Mouse (Mus musculus): ENCODE measurements around the gene Rcn3. TPM values are rescaled to one million over a fixed set of nuclear protein-coding genes. Genes with fewer than 3 reads are reported as not detected.
"Not testable (repeated sequence)": the region's sequence is repeated elsewhere in the genome, so short reads cannot be mapped to it uniquely, and the experiment has no call there.

Gene Rcn3
- polyA plus RNA-seq, 1 experiment from 2014 or later = 149 TPM

DNA sequence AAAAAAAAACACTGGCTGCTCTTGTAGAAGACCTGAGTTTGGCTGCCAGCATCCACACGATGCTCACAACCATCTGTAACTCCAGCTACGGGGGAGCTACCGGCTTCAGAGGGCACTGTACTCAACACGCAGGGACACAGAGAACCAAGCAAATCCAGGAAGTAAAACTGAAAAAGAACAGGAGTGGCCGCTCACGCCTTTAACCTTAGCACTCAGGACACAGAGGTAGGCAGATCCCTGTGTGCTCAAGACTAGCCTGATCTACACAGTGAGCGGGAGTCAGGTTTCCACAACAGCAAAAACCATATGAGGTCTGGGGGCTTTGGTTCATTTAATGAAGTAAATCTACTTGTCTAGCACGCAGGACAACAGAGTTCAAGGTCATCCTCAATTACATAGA, 13.5 kb upstream of the Rcn3 start:
- H3K4me2 ChIP-seq (replicated peaks; ENCODE audit: low read depth, low read length) = no peak overlapping the region
- H3K27me3 ChIP-seq (ENCODE audit: control insufficient read depth, insufficient read depth, low read length) = no peaks in the 10 kb centered on the region
- H3K4me3 ChIP-seq (ENCODE audit: low read depth, low read length) = no peak overlapping the region
- no peaks in the 10 kb centered on the region for H3K9me3 ChIP-seq (ENCODE audit: control insufficient read depth, low read length)
- no peak overlapping the region for H3K9ac ChIP-seq (ENCODE audit: low read depth, low read length)
- 78% methylated on average over 8 of the region's 8 CpGs for WGBS
- no peaks in the 10 kb centered on the region for H3K4me1 ChIP-seq (replicated peaks; ENCODE audit: control insufficient read depth, insufficient read depth, low read length)
- ATAC-seq (ENCODE audit: low FRiP score) (no peak), DNase-seq (ENCODE audit: low spot score) (no peak)
- H3K27ac ChIP-seq (ENCODE audit: low read depth, low read length) = no peak overlapping the region
- no peaks in the 10 kb centered on the region for H3K36me3 ChIP-seq (ENCODE audit: control insufficient read depth, insufficient read depth, low read length)

DNA sequence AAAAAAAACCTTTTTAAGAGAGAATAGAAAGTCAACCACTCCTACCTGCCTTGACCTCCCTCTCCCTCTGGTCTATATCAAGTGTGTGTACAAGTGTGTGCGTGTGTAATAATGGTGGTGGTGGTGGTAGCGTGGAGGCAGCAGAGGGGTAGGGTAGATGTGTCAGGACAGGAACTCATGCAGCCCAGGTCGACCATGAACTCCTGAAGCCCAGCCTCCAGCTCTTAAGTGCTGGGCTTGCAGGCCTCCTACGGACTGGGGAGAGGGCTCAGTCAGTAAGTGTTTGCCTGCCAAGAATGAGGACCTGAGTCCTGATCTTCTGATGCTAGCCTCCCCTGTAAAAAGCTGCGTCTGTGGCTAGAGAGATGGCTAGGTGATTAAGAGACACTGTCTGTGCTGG, 12.9 kb upstream of the Rcn3 start:
- Histone ChIP-seq H3K36me3 (ENCODE audit: control insufficient read depth, insufficient read depth, low read length) (no peaks in the 10 kb centered on the region), H3K4me3 (ENCODE audit: low read depth, low read length) (no peak overlapping the region), H3K9ac (ENCODE audit: low read depth, low read length) (no peak overlapping the region), H3K27ac (ENCODE audit: low read depth, low read length) (no peak overlapping the region), H3K9me3 (ENCODE audit: control insufficient read depth, low read length) (no peaks in the 10 kb centered on the region), H3K4me1 (replicated peaks; ENCODE audit: control insufficient read depth, insufficient read depth, low read length) (no peaks in the 10 kb centered on the region), H3K4me2 (replicated peaks; ENCODE audit: low read depth, low read length) (no peak overlapping the region), H3K27me3 (ENCODE audit: control insufficient read depth, insufficient read depth, low read length) (no peaks in the 10 kb centered on the region)
- DNase-seq (ENCODE audit: low spot score) (no peak), ATAC-seq (ENCODE audit: low FRiP score) (no peak)
- WGBS = 84% methylated on average over 5 of the region's 5 CpGs

DNA sequence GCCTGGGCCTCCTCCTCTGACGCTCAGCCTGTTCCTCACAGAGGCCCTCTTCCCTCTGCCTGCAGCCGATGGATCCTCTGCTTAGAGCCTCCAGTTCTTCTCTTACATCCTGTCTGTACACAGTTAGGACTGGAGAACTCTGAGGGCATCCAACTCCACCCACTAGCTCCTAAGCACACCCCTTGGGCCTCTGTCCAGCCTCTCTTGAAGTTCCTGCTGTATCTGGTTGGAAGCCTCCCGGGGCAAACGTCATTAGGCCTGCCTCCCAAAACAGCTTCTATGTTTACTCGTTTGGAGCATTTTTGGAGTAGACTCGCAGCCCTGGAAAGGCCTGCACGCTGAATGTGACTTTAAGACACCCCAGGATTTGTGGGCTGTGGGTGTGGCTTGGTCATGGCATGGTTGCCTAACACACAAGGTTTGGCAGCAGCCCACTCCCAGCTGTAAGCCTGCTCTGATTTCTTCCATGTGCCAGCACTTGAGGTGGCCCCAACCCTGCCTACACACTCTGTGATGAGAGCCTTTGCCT, 11.7 kb upstream of the Rcn3 start, which contains the start of gene Fcgrt:
Gene Fcgrt (minus strand): TSS at position 200 of the 529 bp plus-strand sequence.
- ATAC-seq (ENCODE audit: low FRiP score) (no peak), DNase-seq (ENCODE audit: low spot score) (no peak)
- Histone ChIP-seq H3K9me3 (ENCODE audit: control insufficient read depth, low read length) (no peaks in the 10 kb centered on the region), H3K4me3 (ENCODE audit: low read depth, low read length) (no peak within 1 kb of the TSS), H3K4me1 (replicated peaks; ENCODE audit: control insufficient read depth, insufficient read depth, low read length) (no peaks in the 10 kb centered on the region), H3K4me2 (replicated peaks; ENCODE audit: low read depth, low read length) (no peak within 1 kb of the TSS), H3K27ac (ENCODE audit: low read depth, low read length) (no peak within 1 kb of the TSS), H3K36me3 (ENCODE audit: control insufficient read depth, insufficient read depth, low read length) (no peaks in the 10 kb centered on the region), H3K27me3 (ENCODE audit: control insufficient read depth, insufficient read depth, low read length) (no peaks in the 10 kb centered on the region), H3K9ac (ENCODE audit: low read depth, low read length) (no peak within 1 kb of the TSS)
- WGBS = 81% methylated on average over 7 of the region's 7 CpGs

DNA sequence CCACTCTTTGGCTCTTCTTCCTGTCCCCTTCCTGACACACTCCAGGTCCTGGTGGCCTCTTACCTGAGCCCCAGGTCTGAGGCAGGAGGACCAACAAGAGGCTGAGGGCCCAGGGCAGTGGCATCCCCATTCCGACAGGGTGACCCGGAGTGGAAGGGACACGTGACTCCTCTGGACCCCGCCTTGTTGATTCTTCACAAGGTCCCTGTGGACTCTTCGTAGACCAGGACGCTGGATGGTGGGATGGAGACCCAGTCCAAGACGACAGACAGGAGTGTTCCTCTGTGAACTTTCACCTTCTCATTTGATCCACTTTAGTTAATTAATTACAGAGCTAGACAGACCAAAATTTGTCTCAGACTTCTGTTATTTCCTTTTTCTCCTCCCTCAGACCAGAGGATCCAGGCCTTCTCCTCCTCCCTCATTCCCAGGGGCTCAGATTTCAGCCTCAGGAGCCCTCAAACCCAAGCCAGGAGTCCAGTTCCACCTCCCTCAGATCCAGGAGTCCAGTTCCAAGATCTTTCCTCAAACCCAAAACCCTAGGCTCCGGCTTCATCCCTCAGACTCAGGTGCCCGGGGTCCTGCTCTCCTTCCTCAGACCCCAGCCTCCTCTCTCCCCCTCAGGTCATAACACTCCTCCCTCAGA, 11.0 kb upstream of the Rcn3 start:
- Histone ChIP-seq H3K27ac (ENCODE audit: low read depth, low read length) (no peak overlapping the region), H3K27me3 (ENCODE audit: control insufficient read depth, insufficient read depth, low read length) (no peaks in the 10 kb centered on the region), H3K4me1 (replicated peaks; ENCODE audit: control insufficient read depth, insufficient read depth, low read length) (no peaks in the 10 kb centered on the region), H3K4me3 (ENCODE audit: low read depth, low read length) (no peak overlapping the region), H3K9ac (ENCODE audit: low read depth, low read length) (no peak overlapping the region), H3K36me3 (ENCODE audit: control insufficient read depth, insufficient read depth, low read length) (no peaks in the 10 kb centered on the region), H3K4me2 (replicated peaks; ENCODE audit: low read depth, low read length) (no peak overlapping the region), H3K9me3 (ENCODE audit: control insufficient read depth, low read length) (no peaks in the 10 kb centered on the region)
- DNase-seq (ENCODE audit: low spot score) (no peak), ATAC-seq (ENCODE audit: low FRiP score) (no peak)
- WGBS = 78% methylated on average over 9 of the region's 9 CpGs

DNA sequence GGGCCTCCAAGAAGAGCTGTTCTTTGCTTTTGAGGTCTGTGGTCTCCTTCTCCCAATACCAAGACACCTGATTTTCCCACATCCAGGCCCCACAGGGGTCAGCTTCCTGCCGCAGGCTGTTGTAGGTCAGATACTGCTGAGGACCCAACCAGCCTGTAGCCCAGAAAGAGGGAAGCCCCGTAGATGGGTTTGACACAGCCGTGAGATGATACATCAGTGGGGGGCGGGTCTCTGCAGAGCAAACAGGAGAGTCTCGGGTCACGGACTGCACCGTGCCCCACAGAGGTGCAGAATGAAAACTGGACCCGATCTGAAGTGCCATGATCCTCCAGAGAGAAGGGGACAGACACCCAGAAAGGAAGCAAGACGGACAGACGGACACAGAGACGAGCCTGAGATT, 10.4 kb upstream of the Rcn3 start:
- no peak overlapping the region for H3K9ac ChIP-seq (ENCODE audit: low read depth, low read length)
- H3K9me3 ChIP-seq (ENCODE audit: control insufficient read depth, low read length) = no peaks in the 10 kb centered on the region
- no peak overlapping the region for H3K4me2 ChIP-seq (replicated peaks; ENCODE audit: low read depth, low read length)
- H3K27me3 ChIP-seq (ENCODE audit: control insufficient read depth, insufficient read depth, low read length) = no peaks in the 10 kb centered on the region
- no peak overlapping the region for H3K4me3 ChIP-seq (ENCODE audit: low read depth, low read length)
- DNase-seq (ENCODE audit: low spot score) (no peak), ATAC-seq (ENCODE audit: low FRiP score) (no peak)
- 89% methylated on average over 11 of the region's 11 CpGs for WGBS
- H3K36me3 ChIP-seq (ENCODE audit: control insufficient read depth, insufficient read depth, low read length) = no peaks in the 10 kb centered on the region
- no peak overlapping the region for H3K27ac ChIP-seq (ENCODE audit: low read depth, low read length)
- H3K4me1 ChIP-seq (replicated peaks; ENCODE audit: control insufficient read depth, insufficient read depth, low read length) = no peaks in the 10 kb centered on the region

DNA sequence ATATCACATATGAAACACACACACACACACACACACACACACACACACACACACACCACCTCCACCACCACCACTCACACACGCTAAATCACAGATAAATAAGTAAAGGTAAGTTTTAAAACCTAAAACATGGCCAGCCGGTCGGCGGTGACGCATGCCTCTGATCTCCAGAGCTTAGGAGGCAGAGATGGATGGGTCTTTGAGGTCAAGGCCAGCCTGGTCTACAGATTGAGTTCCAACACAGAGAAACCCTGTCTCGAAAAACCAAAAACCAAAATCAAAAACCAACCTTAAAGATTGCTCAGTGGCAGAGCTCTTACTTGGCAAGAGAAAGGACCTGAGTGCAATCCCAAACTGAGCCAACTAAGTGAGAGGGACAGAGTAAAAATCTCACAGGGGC, 8.0 kb upstream of the Rcn3 start:
- no peaks in the 10 kb centered on the region for H3K4me1 ChIP-seq (replicated peaks; ENCODE audit: control insufficient read depth, insufficient read depth, low read length)
- H3K9me3 ChIP-seq (ENCODE audit: control insufficient read depth, low read length) = no peaks in the 10 kb centered on the region
- H3K4me2 ChIP-seq (replicated peaks; ENCODE audit: low read depth, low read length) = no peak overlapping the region
- H3K4me3 ChIP-seq (ENCODE audit: low read depth, low read length) = no peak overlapping the region
- WGBS = 95% methylated on average over 6 of the region's 6 CpGs
- no peak overlapping the region for H3K9ac ChIP-seq (ENCODE audit: low read depth, low read length)
- H3K27me3 ChIP-seq (ENCODE audit: control insufficient read depth, insufficient read depth, low read length) = no peaks in the 10 kb centered on the region
- DNase-seq (ENCODE audit: low spot score) (no peak), ATAC-seq (ENCODE audit: low FRiP score) (no peak)
- H3K36me3 ChIP-seq (ENCODE audit: control insufficient read depth, insufficient read depth, low read length) = no peaks in the 10 kb centered on the region
- H3K27ac ChIP-seq (ENCODE audit: low read depth, low read length) = no peak overlapping the region

DNA sequence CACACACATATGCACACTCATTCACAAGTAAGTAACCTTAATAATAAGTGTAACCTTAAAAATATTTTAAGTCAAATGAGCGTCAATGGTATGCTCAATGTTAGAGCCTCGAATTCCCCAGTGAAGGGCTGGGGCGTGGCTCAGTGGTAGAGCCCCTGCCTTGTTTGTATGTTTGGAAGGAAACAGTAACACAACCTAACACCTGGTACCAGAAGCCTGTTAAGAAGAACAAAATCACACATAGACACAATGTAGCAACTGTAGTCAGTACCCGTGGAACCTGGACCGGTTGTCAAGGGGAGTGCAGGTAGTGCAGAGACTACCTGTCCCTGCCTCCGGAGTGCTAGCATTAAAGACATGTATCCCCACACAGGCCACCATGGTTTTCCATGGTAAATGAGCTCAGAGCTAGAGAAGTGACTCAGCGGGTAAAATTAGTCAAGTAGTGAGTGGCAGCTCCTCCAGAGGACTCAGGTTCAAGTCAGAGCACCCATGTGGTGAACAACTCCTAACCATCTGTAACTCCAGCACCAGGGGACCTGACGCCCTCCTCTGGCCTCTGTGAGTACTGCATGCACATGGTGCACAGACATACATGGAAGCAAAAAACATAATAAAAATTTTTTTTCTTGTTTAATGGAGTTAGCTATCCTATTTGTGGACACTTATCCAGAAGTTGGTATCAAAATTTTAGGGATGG, 6.7 kb upstream of the Rcn3 start:
- Histone ChIP-seq H3K4me3 (ENCODE audit: low read depth, low read length) (no peak overlapping the region), H3K9me3 (ENCODE audit: control insufficient read depth, low read length) (no peaks in the 10 kb centered on the region), H3K4me1 (replicated peaks; ENCODE audit: control insufficient read depth, insufficient read depth, low read length) (no peaks in the 10 kb centered on the region), H3K4me2 (replicated peaks; ENCODE audit: low read depth, low read length) (no peak overlapping the region), H3K36me3 (ENCODE audit: control insufficient read depth, insufficient read depth, low read length) (no peaks in the 10 kb centered on the region), H3K9ac (ENCODE audit: low read depth, low read length) (no peak overlapping the region), H3K27ac (ENCODE audit: low read depth, low read length) (no peak overlapping the region), H3K27me3 (ENCODE audit: control insufficient read depth, insufficient read depth, low read length) (no peaks in the 10 kb centered on the region)
- no peak for DNase-seq (ENCODE audit: low spot score)
- no peak for ATAC-seq (ENCODE audit: low FRiP score)
- 91% methylated on average over 8 of the region's 8 CpGs for WGBS

DNA sequence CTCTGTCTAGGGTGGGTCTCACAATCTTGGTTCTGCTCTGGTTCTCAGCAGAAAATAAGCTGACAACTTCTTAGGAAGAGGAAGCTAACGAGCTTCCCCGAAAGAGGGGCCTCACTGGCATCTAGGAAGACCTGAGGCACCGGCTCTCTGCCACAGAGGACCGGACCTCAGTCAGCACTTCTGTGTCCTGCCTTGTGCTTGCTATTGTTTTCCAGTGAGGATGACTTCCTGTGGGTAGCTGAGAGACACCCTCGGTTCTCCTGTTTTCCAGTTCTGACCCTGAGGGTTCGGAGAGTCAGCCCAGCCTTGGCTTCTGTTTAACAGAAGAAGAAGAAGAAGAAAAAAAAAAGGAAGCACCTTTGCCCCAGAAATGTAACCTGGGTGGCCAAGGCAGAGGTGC, 5.5 kb upstream of the Rcn3 start:
- ATAC-seq (ENCODE audit: low FRiP score) (no peak), DNase-seq (ENCODE audit: low spot score) (no peak)
- WGBS = 71% methylated on average over 6 of the region's 6 CpGs
- H3K9me3 ChIP-seq (ENCODE audit: control insufficient read depth, low read length) = no peaks in the 10 kb centered on the region
- no peaks in the 10 kb centered on the region for H3K4me1 ChIP-seq (replicated peaks; ENCODE audit: control insufficient read depth, insufficient read depth, low read length)
- no peak overlapping the region for H3K9ac ChIP-seq (ENCODE audit: low read depth, low read length)
- no peaks in the 10 kb centered on the region for H3K27me3 ChIP-seq (ENCODE audit: control insufficient read depth, insufficient read depth, low read length)
- H3K4me2 ChIP-seq (replicated peaks; ENCODE audit: low read depth, low read length) = no peak overlapping the region
- no peak overlapping the region for H3K4me3 ChIP-seq (ENCODE audit: low read depth, low read length)
- H3K27ac ChIP-seq (ENCODE audit: low read depth, low read length) = no peak overlapping the region
- no peaks in the 10 kb centered on the region for H3K36me3 ChIP-seq (ENCODE audit: control insufficient read depth, insufficient read depth, low read length)

DNA sequence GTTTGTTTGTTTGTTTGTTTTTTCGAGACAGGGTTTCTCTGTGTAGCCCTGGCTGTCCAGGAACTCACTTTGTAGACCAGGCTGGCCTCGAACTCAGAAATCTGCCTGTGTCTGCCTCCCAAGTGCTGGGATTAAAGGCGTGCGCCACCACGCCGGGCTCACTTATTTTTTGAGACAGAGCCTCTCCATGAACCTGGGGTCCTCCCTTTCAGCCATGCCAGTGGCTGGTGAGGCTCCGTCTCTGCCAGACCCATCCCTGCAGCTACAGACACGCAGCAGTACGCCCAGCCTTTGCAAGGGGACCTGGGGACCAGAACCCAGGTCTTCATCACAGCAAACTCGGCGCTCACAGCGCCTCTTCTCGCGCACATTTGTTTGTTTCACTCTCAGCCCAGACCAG, 3.9 kb upstream of the Rcn3 start:
- not testable (repeated sequence) for H3K27me3 ChIP-seq (ENCODE audit: control insufficient read depth, insufficient read depth, low read length); H3K9me3 ChIP-seq (ENCODE audit: control insufficient read depth, low read length); H3K36me3 ChIP-seq (ENCODE audit: control insufficient read depth, insufficient read depth, low read length); H3K4me3 ChIP-seq (ENCODE audit: low read depth, low read length); H3K9ac ChIP-seq (ENCODE audit: low read depth, low read length); H3K27ac ChIP-seq (ENCODE audit: low read depth, low read length); H3K4me1 ChIP-seq (replicated peaks; ENCODE audit: control insufficient read depth, insufficient read depth, low read length); ATAC-seq (ENCODE audit: low FRiP score); H3K4me2 ChIP-seq (replicated peaks; ENCODE audit: low read depth, low read length); DNase-seq (ENCODE audit: low spot score)
- 93% methylated on average over 14 of the region's 14 CpGs for WGBS

Data from hindbrain, embryonic 11.5 days (tissue).